Comparison of ENCODE assay signal across 16 mouse cellular contexts in the genomic region with DNA sequence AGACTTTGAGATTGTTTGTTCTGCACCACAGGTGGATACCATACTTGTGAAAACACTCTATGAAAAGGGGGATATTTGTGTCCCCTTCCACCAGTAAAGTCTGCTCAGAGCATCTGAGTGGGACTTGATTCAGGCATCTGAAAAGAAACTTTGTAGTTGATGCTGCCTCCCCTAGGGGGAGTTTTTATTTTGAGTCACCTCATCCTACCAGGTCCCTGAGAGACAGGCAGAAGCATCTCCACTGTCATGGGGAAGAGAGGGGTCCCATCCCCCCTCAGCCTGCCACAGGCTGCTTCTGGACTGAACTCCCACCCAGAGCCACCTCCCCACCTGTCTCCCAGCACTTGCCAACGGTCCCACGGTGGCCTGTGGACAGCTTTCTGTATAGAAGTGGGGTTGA. TPM values are rescaled to one million over a fixed set of nuclear protein-coding genes. Genes with fewer than 3 reads are reported as not detected.
A peak's percentile ranks its signal among the peaks of the same experiment; 100 is the strongest.
DNase-seq lines count a peak whose midpoint lies in the region; ATAC-seq and TF ChIP-seq lines count a peak whose summit lies in the region.
"Had no signal": no experiment of that assay in that cellular context is flagged by ENCODE, and none has a peak within 500 bp of the region (broad histone marks: within the 10 kb centered on the region; RNA-seq: fewer than 3 reads in every experiment).

No protein-coding gene starts in this region.

- 56% methylated on average over 2 of the region's 2 CpGs for WGBS in forebrain, postnatal 0 days
- 64% methylated on average over 2 of the region's 2 CpGs for whole genome bisulfite sequencing in forebrain, embryonic 15.5 days
- 59% methylated on average over 2 of the region's 2 CpGs for WGBS in liver, postnatal 0 days (ENCODE audit: insufficient replicate concordance)
- WGBS in liver, embryonic 12.5 days (ENCODE audit: insufficient replicate concordance) = 38% methylated on average over 2 of the region's 2 CpGs
- 51% methylated on average over 2 of the region's 2 CpGs for WGBS in small intestine, adult 2 months

- H3K9me3 ChIP-seq in forebrain, postnatal 0 days (ENCODE audit: low read length) = no peaks in the 10 kb centered on the region
- no peaks in the 10 kb centered on the region for H3K9me3 ChIP-seq in forebrain, embryonic 15.5 days
- no peaks in the 10 kb centered on the region for H3K9me3 ChIP-seq in liver, postnatal 0 days (ENCODE audit: low read length)
- no peaks in the 10 kb centered on the region for H3K9me3 ChIP-seq in liver, embryonic 12.5 days (replicated peaks)
- H3K9me3 ChIP-seq in E14TG2a.4 (ENCODE audit: low read length) = peaks cover 4% of the 10 kb centered on the region; the same call in 1 of the 2 replicates
- H3K9me3 ChIP-seq: embryonic facial prominence, embryonic 13.5 days; forebrain, embryonic 12.5 days; limb, embryonic 12.5 days; midbrain, embryonic 13.5 days had no signal

- peak; percentile 34; the same call in 1 of the 2 replicates for ATAC-seq in forebrain, postnatal 0 days
- no peak for ATAC-seq in forebrain, embryonic 15.5 days (replicated peaks)
- peak; percentile 9; the same call in 1 of the 2 replicates for ATAC-seq in liver, postnatal 0 days
- ATAC-seq in liver, embryonic 12.5 days = no peak
- no peak for ATAC-seq in granulocyte monocyte progenitor cell, adult 5-6 weeks (replicated peaks; ENCODE audit: poor library complexity, severe bottlenecking)
- ATAC-seq: hindbrain, embryonic 16.5 days; midbrain, embryonic 13.5 days had no signal

- no peaks in the 10 kb centered on the region for H3K27me3 ChIP-seq in forebrain, postnatal 0 days (ENCODE audit: insufficient read depth, low read length)
- H3K27me3 ChIP-seq in forebrain, embryonic 15.5 days = no peaks in the 10 kb centered on the region
- H3K27me3 ChIP-seq in liver, postnatal 0 days (ENCODE audit: insufficient read depth, low read length) = no peaks in the 10 kb centered on the region
- peaks cover 21% of the 10 kb centered on the region for H3K27me3 ChIP-seq in liver, embryonic 12.5 days (replicated peaks)
- no peaks in the 10 kb centered on the region for H3K27me3 ChIP-seq in E14TG2a.4 (ENCODE audit: insufficient read depth, low read length)
- H3K27me3 ChIP-seq in small intestine, adult 2 months (ENCODE audit: control insufficient read depth, insufficient read depth, low read length) = no peaks in the 10 kb centered on the region
- H3K27me3 ChIP-seq: midbrain, embryonic 13.5 days had no signal

- no peak overlapping the region for H3K9ac ChIP-seq in forebrain, postnatal 0 days
- H3K9ac ChIP-seq in forebrain, embryonic 15.5 days (replicated peaks) = no peak overlapping the region
- no peak overlapping the region for H3K9ac ChIP-seq in liver, postnatal 0 days (replicated peaks)
- no peak overlapping the region for H3K9ac ChIP-seq in liver, embryonic 12.5 days
- H3K9ac ChIP-seq: embryonic facial prominence, embryonic 13.5 days; forebrain, embryonic 12.5 days; limb, embryonic 12.5 days; midbrain, embryonic 13.5 days had no signal

- H3K4me1 ChIP-seq in forebrain, postnatal 0 days (ENCODE audit: insufficient read depth) = 0 out of 2 replicates have a peak, but pooled peaks cover 3% of the 10 kb centered on the region
- peaks cover 17% of the 10 kb centered on the region for H3K4me1 ChIP-seq in forebrain, embryonic 15.5 days
- no peaks in the 10 kb centered on the region for H3K4me1 ChIP-seq in liver, postnatal 0 days (ENCODE audit: insufficient read depth)
- no peaks in the 10 kb centered on the region for H3K4me1 ChIP-seq in liver, embryonic 12.5 days
- peaks cover 35% of the 10 kb centered on the region for H3K4me1 ChIP-seq in E14TG2a.4 (replicated peaks; ENCODE audit: low read depth, low read length)
- peaks cover 14% of the 10 kb centered on the region for H3K4me1 ChIP-seq in small intestine, adult 2 months (ENCODE audit: control insufficient read depth, insufficient read depth, insufficient read length, low read length)
- H3K4me1 ChIP-seq: embryonic facial prominence, embryonic 13.5 days; limb, embryonic 12.5 days; midbrain, embryonic 13.5 days had no signal

- DNase-seq in forebrain, postnatal 0 days = no peak
- peak; percentile 42 for DNase-seq in liver, postnatal 0 days
- no peak for DNase-seq in frontal cortex, adult 2 months (ENCODE audit: extremely low spot score in 1 of 2, low spot score in 1 of 2)
- DNase-seq: cerebellum, adult 9-11 months; lung, postnatal 10 days; spleen, adult 18-20 months had no signal

- peaks cover 30% of the 10 kb centered on the region for H3K36me3 ChIP-seq in forebrain, postnatal 0 days (ENCODE audit: insufficient read depth)
- no peaks in the 10 kb centered on the region for H3K36me3 ChIP-seq in forebrain, embryonic 15.5 days
- H3K36me3 ChIP-seq in liver, postnatal 0 days (replicated peaks; ENCODE audit: insufficient read depth, low read length) = peaks cover 8% of the 10 kb centered on the region; the same call in 1 of the 2 replicates
- H3K36me3 ChIP-seq in liver, embryonic 12.5 days = no peaks in the 10 kb centered on the region
- H3K36me3 ChIP-seq in E14TG2a.4 (ENCODE audit: insufficient read depth, low read length) = peaks cover 14% of the 10 kb centered on the region
- H3K36me3 ChIP-seq in small intestine, adult 2 months (ENCODE audit: control insufficient read depth, insufficient read depth, low read length) = peaks cover 37% of the 10 kb centered on the region
- H3K36me3 ChIP-seq: embryonic facial prominence, embryonic 13.5 days; forebrain, embryonic 12.5 days; limb, embryonic 12.5 days had no signal

- TF ChIP-seq POLR2A in small intestine, adult 2 months (IDR thresholded peaks at IDR 0.05; ENCODE audit: low read depth, low read length) = no peak

- no peak overlapping the region for H3K4me2 ChIP-seq in forebrain, postnatal 0 days (ENCODE audit: low read depth)
- H3K4me2 ChIP-seq in forebrain, embryonic 15.5 days (replicated peaks) = no peak overlapping the region
- no peak overlapping the region for H3K4me2 ChIP-seq in liver, postnatal 0 days (ENCODE audit: low read depth, low read length)
- no peak overlapping the region for H3K4me2 ChIP-seq in liver, embryonic 12.5 days
- H3K4me2 ChIP-seq: embryonic facial prominence, embryonic 13.5 days; forebrain, embryonic 12.5 days; limb, embryonic 12.5 days; midbrain, embryonic 13.5 days had no signal

- no peak for TF ChIP-seq EP300 in liver, postnatal 0 days (IDR thresholded peaks at IDR 0.05; ENCODE audit: low read depth)

- TF ChIP-seq CTCF in forebrain, postnatal 0 days (IDR thresholded peaks at IDR 0.05; ENCODE audit: low read depth) = peak; percentile 46
- TF ChIP-seq CTCF in liver, postnatal 0 days (IDR thresholded peaks at IDR 0.05; ENCODE audit: low read depth) = peak; percentile 52
- TF ChIP-seq CTCF in E14TG2a.4 (conservative IDR thresholded peaks at IDR 0.05; ENCODE audit: low read length) = peak; percentile 29
- TF ChIP-seq CTCF in small intestine, adult 2 months (IDR thresholded peaks at IDR 0.05; ENCODE audit: extremely low read depth, insufficient read length, insufficient replicate concordance, low read depth, low read length) = no peak

- no peak overlapping the region for H3K4me3 ChIP-seq in forebrain, postnatal 0 days (ENCODE audit: low read depth, low read length)
- no peak overlapping the region for H3K4me3 ChIP-seq in forebrain, embryonic 15.5 days
- no peak overlapping the region for H3K4me3 ChIP-seq in liver, postnatal 0 days (ENCODE audit: low read depth, low read length)
- H3K4me3 ChIP-seq in liver, embryonic 12.5 days = no peak overlapping the region
- H3K4me3 ChIP-seq in E14TG2a.4 (replicated peaks; ENCODE audit: low read length) = no peak overlapping the region; the same call in 1 of the 2 replicates
- no peak overlapping the region for H3K4me3 ChIP-seq in small intestine, adult 2 months (ENCODE audit: low read depth, low read length)
- H3K4me3 ChIP-seq: embryonic facial prominence, embryonic 13.5 days; forebrain, embryonic 12.5 days; limb, embryonic 12.5 days; midbrain, embryonic 13.5 days had no signal

- H3K27ac ChIP-seq in forebrain, postnatal 0 days (ENCODE audit: low read depth, low read length) = no peak overlapping the region
- no peak overlapping the region for H3K27ac ChIP-seq in forebrain, embryonic 15.5 days (replicated peaks)
- H3K27ac ChIP-seq in liver, postnatal 0 days (ENCODE audit: low read depth) = peak overlapping the region; percentile 39; the same call in 1 of the 2 replicates
- no peak overlapping the region for H3K27ac ChIP-seq in liver, embryonic 12.5 days
- H3K27ac ChIP-seq in small intestine, adult 2 months (ENCODE audit: insufficient read depth, low read depth, low read length) = peak overlapping the region; percentile 26; the same call in 1 of the 2 replicates
- H3K27ac ChIP-seq: embryonic facial prominence, embryonic 13.5 days; forebrain, embryonic 12.5 days; limb, embryonic 12.5 days; midbrain, embryonic 13.5 days had no signal

RNA-seq across cellular contexts. Expression of a gene that starts 52.8 kb away (rescaled TPM):
- 271 and 284 TPM in 2 replicates for total RNA-seq in forebrain, postnatal 0 days (2014; rRNA removed)
- polyA plus RNA-seq in forebrain, postnatal 0 days (2015; fragmentation: Nextera tagmentation; extraction: Ambion mirVana) = 227 and 280 TPM in 2 replicates
- polyA plus RNA-seq in forebrain, embryonic 15.5 days (2015; fragmentation: Nextera tagmentation; extraction: Ambion mirVana) = 119 and 121 TPM in 2 replicates
- 2.0 and 2.4 TPM in 2 replicates for polyA plus RNA-seq in liver, postnatal 0 days (2015; fragmentation: Nextera tagmentation; extraction: Ambion mirVana)
- 0.19 and 0.43 TPM in 2 replicates for polyA plus RNA-seq in liver, embryonic 12.5 days (2016; fragmentation: Nextera tagmentation; extraction: Ambion mirVana)
- 1.2 and 8.1 TPM in 2 replicates for polyA plus RNA-seq in small intestine, adult 2 months (2012; rRNA removed)
- 1.0 and 2.5 TPM in 2 replicates for total RNA-seq in granulocyte monocyte progenitor cell, adult 5-6 weeks (2014; fragmentation: Nextera tagmentation)
- 1.8 and 2.7 TPM in 2 replicates for total RNA-seq in granulocyte monocyte progenitor cell, adult 5-6 weeks (2017)
- 594 and 605 TPM in 2 replicates for polyA plus RNA-seq in frontal cortex, adult 2 months (2012; rRNA removed)

RNA-seq across cellular contexts. Expression of a gene that starts 57.9 kb away (rescaled TPM):
- total RNA-seq in forebrain, postnatal 0 days (2014; rRNA removed) = 181 and 195 TPM in 2 replicates
- polyA plus RNA-seq in forebrain, postnatal 0 days (2015; fragmentation: Nextera tagmentation; extraction: Ambion mirVana) = 101 and 102 TPM in 2 replicates
- 86.0 and 95.9 TPM in 2 replicates for polyA plus RNA-seq in forebrain, embryonic 15.5 days (2015; fragmentation: Nextera tagmentation; extraction: Ambion mirVana)
- polyA plus RNA-seq in liver, postnatal 0 days (2015; fragmentation: Nextera tagmentation; extraction: Ambion mirVana) = 15.1 and 16.6 TPM in 2 replicates
- polyA plus RNA-seq in liver, embryonic 12.5 days (2016; fragmentation: Nextera tagmentation; extraction: Ambion mirVana) = 25.2 and 25.7 TPM in 2 replicates
- 56.2 and 84.5 TPM in 2 replicates for polyA plus RNA-seq in small intestine, adult 2 months (2012; rRNA removed)
- total RNA-seq in granulocyte monocyte progenitor cell, adult 5-6 weeks (2014; fragmentation: Nextera tagmentation) = 47.8 and 48.4 TPM in 2 replicates
- 44.1 and 45.2 TPM in 2 replicates for total RNA-seq in granulocyte monocyte progenitor cell, adult 5-6 weeks (2017)
- 61.1 and 61.9 TPM in 2 replicates for polyA plus RNA-seq in frontal cortex, adult 2 months (2012; rRNA removed)

Comparison
In these comparisons a context has a peak if more than half of its experiments do, and no peak if none do; other contexts are left out.
1. ATAC-seq: peak in forebrain, postnatal 0 days (single experiment) and liver, postnatal 0 days (single experiment); none in forebrain, embryonic 15.5 days (single experiment), liver, embryonic 12.5 days (single experiment) and granulocyte monocyte progenitor cell, adult 5-6 weeks (single experiment).
2. H3K27ac ChIP-seq: peak in liver, postnatal 0 days (single experiment) and small intestine, adult 2 months (single experiment); none in forebrain, postnatal 0 days (single experiment), forebrain, embryonic 15.5 days (single experiment) and liver, embryonic 12.5 days (single experiment).
3. RNA of a gene that starts 52.8 kb away (polyA plus RNA-seq): 594 to 605 TPM in frontal cortex, adult 2 months, 227 to 280 TPM in forebrain, postnatal 0 days and 119 to 121 TPM in forebrain, embryonic 15.5 days; 1.2 to 8.1 TPM in small intestine, adult 2 months, 2.0 to 2.4 TPM in liver, postnatal 0 days and 0.19 to 0.43 TPM in liver, embryonic 12.5 days; every median in the first group is over 10 times any median in the second.